Mouse (Mus musculus): ENCODE measurements around the gene Stat1.

GRCm38 (mm10) chr1:52133254-52133653 lies 14.0 kb downstream of the Stat1 start:
- TF ChIP-seq POLR2A (IDR thresholded peaks at IDR 0.05; ENCODE audit: insufficient read length, low read depth): no peak
- no peak for TF ChIP-seq TCF12 (IDR thresholded peaks at IDR 0.05; ENCODE audit: insufficient read depth, poor library complexity, severe bottlenecking)
- no peak for TF ChIP-seq USF1 (IDR thresholded peaks at IDR 0.05; ENCODE audit: low read depth)

Measured in myocyte (in vitro differentiated cells).